Mouse (Mus musculus) layer of hippocampus, postnatal 10 days (tissue): ENCODE measurements around the gene Socs5. TPM values are rescaled to one million over a fixed set of nuclear protein-coding genes. Genes with fewer than 3 reads are reported as not detected.

Experiments
- DNase-seq, 2 experiments: peaks; one replicate each; pipeline ENCODE4 v3.0.0; 2021; ENCODE audit warnings: low spot score in 2 of 2
- total RNA-seq, 2 experiments: library from RNA; stranded (reverse); gene quantifications; 2 replicates each; pipeline ENCODE4 v1.2.3; 2021

Gene Socs5
- total RNA-seq, 2 experiments from 2014 or later: 55.9 to 64.7 TPM

DNA sequence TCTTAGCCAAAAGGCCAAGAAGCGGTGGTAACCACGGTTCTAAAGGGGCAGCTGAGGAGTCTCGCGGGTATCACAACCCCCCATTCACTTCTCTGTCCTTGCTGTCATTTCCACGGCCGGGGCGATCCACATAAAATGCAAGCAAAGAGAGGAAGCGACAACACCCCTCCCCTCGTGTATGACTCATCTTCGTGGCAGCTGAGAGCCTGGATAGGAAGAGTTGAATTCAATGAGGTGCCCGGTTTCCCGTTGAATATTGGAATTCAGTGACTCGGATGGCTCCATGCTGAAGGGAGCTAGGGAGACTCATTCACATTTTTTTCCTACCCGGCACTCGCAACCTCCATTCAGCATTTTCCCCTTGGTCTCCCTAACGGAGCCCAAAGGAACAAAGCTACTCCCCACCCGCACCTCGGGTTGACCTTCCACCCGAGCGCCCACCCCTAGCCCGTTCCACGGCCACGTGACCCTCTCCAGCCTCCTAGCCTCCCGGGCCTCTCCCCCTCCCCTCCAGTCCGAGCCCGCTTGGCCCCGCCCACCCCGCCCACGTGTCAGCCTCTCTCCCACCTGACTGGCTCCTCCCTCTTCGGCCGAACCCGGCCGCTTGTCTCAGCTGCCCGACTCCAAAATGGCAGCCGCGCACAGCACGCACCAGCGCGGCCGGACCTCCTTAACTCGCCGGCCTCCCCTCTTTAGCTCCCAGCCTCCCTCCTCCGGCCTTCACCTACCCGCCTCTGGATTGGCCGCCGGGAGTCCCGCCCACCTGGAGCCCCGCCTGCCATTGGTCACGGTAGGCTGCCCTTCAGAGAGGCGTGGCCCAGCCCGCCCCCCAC, 572 bp upstream of the Socs5 start:
- peak; percentile 97 to 99 for DNase-seq

DNA sequence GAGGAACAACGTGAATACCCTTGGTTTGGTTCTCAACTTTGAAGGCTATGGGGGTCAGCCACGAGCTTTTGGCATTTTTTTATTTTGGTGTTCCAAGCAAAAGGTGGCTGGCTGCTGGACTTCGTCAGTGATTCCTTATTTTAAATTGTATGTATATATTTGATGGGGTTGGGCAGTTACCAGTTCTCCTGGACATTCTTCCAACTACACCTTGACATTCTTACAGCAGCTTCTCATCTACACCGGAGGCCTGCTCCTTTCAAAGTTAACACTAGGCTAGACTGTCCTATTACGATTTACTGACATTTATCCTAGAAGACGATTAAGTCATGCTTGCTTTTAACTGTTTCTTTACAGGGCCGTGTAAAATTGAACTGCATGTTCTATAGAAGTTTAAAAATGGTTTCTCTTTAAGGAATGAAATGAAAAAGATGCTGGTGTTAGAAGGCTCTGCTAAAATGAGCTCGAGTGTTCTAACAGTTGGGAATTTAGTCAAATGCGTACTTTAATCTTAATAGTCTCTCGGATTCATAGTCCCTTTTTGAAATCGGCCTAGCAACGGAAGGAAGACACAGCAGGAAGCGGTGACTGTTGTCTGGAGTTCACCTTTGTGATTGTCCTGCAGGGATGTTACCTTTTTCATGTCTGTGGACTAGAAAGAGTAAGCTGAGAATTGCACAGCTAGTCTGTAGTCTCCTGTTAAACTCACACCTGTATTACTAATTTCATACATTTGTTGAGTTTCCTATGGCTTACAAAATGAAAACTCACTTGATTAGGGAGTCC, 1.2 kb downstream of the Socs5 start:
- no peak for DNase-seq

DNA sequence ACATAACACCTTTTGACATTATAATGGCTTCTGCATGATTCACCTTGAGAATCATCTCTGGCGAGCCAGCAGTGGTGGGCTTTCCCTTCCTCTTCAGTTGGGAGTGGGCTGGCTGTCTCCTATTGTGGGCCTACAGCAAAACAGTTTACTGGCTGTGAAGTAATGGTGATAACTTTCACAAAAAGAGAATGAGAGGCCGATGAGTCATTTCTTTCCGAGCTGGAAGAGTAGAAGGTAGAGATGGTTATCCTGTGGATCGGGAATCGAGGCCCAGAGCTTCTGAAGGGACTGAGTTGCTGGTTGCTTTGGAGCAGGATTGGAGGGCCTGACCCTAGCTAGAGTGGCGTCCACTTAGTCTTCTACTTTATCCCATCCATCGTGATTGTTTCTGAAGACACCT, 2.0 kb downstream of the Socs5 start:
- DNase-seq: no peak

DNA sequence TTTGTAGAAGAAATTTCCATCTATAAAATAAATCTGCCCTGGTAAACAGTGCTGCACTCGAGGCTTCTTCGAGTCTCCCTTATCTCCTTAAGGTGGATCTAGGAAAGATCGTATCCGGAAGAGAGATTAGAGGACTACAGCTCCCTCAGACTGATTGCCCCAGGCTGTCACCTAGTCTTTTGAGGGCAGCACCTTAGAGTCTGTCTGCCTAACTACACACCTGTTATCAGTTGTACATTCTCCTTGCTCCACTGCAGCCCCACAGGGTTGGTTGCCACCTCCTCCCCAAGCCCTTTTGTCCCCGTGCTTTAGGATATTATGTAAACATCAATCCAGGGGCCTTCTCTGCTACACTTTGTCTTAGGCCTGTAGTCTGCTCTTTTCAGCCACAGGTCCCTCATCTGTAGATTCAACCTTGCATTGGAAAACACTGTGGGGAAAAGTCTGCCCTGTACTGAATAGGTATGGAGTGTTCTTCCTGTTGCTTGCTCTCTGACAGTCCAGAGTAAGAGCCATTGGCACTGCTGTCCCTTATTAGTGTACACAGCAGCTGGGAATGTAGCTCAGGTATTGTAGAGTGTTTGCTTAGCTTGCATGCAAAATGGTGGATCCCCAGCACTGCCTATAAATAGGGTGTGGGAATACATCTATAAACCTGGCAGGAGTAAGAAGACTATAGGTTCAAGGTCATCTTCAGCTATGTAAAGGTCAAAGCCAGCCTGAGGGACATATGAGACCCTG, 5.5 kb downstream of the Socs5 start:
- no peak for DNase-seq

DNA sequence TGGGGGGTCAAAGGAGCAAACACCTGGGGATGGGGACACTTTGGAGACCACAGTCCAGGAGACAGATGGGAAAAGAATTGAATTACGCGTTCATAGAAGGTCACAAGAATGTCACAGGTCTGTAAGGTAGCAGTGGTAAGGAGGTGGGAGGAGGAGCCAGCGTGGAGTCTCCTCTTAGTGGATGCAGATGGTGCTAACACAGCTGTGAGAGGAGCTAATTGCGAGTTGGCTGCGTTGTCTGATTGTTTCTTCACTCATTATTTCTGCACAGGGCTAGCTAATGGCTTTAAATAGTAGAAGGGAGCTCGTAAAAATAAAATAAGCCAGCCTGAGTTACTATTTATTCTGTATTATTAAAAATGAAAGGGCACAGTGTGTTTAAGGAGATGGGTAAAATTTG, 8.1 kb downstream of the Socs5 start:
- no peak for DNase-seq

DNA sequence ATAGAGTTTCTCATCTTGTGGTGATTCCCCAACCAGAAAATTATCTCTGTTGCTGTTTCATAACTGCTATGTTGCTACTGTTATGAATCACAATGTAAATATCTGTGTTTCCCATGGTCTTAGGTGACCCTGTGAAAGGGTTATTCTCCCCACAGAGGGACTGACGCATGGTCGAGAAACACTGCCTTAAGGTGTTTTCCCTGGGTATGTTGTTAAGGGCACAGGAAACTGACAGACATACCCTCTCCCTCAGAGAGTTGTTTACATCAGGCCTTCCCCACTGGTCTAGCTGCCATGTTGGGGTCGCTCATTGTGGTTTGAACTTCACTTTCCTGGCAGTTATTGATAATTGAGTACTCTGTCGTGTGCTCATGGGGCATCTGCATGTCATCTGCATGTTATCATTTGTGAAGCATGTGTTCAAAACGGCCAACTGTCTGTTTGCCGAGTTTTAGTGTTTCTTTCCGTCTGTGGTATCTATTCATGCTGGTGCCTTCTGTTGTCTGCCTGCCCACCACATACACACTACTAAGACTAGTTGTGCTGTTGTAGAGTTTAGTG, 11.6 kb downstream of the Socs5 start:
- DNase-seq: no peak

DNA sequence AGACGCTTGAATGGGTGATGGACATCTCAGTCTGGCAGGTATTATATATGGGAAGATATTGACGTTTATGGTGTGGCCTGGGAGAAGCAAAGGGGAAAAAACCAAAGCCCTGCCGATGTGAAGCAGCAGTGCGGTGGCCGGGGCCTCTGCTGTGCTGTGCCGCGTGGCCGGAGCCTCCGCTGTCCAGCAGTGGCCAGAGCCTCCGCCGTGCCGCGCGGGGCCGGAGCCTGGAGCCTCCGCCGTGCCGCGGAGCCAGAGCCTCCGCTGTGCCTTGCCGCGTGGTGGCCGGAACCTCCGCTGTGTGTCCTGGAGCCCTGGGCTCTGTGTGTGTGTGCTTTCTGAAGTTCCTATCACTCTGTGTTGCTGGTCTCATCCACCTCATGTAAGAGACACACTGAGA, 17.9 kb downstream of the Socs5 start:
- DNase-seq: no peak

DNA sequence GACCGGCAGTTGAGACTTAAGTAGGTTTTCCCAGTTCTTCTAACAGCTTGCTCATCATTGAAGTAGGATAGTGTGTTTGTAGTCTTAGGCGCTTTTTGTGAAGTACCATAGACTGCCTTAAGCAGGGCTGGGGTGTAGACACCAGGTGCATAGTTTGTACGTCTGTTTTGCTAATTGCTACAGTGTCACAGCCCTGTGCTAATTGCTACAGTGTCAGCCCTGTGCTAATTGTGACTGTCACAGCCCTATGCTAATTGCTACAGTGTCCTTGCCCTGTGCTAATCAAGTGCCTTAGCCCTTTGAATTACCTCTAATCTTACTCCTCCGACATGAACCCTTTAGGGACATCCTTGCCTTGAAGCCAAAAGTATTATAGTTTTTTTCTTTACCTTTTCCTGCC, 24.8 kb downstream of the Socs5 start:
- no peak for DNase-seq

DNA sequence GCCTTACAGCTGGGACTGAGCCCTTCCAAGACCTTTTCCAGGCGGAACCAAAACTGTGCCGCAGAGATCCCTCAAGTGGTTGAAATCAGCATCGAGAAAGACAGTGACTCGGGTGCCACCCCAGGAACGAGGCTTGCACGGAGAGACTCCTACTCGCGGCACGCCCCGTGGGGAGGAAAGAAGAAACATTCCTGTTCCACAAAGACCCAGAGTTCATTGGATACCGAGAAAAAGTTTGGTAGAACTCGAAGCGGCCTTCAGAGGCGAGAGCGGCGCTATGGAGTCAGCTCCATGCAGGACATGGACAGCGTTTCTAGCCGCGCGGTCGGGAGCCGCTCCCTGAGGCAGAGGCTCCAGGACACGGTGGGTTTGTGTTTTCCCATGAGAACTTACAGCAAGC, 26.3 kb downstream of the Socs5 start:
- DNase-seq: peak in 1 of 2 experiments; percentile 37

DNA sequence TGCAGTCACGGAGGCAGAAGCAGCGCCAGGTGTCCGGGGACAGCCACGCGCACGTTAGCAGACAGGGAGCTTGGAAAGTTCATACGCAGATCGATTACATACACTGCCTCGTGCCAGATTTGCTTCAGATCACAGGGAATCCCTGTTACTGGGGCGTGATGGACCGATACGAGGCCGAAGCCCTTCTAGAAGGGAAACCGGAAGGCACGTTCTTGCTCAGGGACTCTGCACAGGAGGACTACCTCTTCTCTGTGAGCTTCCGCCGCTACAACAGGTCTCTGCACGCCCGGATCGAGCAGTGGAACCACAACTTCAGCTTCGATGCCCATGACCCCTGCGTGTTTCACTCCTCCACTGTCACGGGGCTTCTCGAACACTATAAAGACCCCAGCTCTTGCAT, 27.2 kb downstream of the Socs5 start:
- no peak for DNase-seq

DNA sequence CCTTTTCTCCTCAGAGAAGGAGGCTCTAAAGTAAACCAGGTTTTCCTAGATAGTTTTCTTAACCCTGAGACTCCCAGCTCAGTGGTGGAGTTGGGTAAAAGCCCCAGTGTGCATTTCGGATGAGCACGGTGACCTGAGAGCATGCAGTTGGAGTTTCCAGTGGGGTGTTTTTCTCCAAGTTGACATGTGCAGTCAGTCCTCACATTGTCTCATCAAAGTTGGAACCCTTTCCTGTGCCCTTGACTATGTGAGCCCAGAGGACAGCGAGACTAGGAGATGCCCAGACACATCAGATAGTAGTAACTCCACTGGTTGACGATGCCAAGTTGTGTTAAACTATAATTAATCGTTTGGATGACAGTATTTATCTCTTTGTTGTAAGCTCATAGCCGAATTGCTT, 28.3 kb downstream of the Socs5 start:
- DNase-seq: no peak

DNA sequence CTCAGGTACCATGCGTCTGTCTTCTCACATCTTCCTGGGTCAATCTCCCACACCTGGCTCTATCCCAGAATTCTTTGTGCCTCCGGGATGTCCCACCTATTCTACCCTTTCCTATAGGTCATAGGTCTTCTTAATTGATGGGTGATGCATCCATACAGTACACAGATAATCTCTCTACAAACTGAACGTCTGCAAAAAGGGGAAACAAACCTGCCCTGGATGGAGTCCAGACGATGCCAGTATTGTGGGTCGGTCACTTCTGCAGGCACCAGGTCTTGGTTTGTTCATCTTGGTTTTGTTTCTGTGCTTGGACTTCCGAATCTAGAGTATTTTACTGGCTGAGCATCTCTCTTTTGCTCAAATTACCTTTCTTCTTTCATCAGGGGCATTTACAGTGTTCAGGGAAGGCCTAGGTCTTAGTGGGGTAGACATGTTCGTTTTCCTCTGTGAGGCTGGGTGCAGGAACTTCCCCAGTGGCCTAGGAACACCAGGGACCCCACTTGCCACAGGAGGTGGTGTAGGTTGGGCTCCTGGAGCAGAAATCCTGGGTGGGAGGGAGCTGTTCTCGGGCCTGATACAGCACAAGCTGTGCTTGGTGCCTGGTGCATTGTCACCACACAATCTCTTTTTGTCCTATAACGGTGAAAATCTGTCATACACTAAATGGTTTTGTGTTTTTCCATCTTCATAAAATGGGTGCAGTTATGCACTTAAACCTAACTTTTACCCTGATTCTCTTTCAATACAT, 33.9 kb downstream of the Socs5 start:
- DNase-seq: no peak

DNA sequence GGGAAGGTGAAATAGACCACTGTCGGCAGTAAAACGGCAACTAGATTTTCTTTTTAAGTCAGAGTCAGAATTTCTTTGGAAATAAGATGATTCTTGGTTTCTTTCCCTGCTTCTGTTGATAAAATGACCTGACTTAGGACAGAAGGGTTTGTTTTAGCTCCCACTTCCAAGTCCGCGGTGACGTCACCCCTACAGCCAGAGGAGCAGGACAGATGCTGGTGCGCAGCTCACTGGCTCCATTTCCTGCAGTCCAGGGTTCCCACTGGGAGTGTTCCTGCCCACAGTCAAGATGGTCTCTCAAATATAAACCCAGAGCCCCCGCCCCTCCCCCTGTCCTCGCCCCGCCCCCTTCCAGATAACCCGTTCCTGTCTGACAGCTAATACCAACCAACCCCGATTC, 34.8 kb downstream of the Socs5 start:
- DNase-seq: peak in 1 of 2 experiments; percentile 30

DNA sequence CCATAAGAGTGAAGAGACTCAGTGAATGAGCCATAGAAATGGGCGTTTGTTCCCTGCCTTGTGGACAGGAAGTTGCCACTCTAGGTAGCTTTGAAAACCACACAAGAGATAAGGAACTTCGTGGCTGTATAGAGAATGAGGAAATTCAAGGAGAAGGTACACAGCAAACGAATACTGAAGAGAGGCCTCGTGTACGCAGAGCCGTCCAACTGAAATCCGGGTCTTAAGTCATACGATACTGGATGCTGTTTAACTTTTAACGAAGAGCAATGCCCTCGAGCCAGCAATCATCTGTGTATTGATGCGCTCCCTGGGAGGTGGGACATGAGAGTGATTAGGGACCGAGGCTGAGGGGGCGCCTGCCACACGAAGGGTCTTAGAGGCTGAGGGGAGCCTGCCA, 35.7 kb downstream of the Socs5 start:
- DNase-seq: no peak

DNA sequence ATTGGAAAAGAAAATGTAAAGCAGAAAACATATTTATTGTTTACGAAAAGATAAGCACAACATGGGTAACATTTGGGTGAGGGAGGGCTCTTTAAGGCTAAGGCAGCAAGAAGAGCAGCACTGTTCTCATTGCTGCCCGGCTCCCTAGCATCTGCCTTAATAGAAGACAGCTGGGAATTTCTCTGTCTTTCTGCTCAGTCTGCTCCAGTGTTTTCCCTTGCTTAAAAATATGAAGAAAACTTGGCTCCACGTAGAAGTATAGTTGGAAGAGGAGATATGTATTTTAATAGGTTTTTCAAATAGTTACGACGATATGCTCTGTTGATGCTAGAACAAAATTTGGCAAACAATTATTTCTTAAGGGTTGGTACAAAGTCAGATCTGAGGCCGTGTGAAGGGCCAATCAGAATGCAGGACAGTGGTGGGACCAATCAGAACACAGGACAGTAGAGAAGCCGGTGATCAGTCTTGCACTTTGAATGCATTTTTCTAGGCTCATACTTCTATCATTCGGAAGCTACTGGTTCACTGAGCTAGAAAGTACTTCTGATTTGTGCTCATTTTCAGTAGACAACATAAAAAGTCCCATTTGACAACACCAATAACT, 39.0 kb downstream of the Socs5 start:
- no peak for DNase-seq

DNA sequence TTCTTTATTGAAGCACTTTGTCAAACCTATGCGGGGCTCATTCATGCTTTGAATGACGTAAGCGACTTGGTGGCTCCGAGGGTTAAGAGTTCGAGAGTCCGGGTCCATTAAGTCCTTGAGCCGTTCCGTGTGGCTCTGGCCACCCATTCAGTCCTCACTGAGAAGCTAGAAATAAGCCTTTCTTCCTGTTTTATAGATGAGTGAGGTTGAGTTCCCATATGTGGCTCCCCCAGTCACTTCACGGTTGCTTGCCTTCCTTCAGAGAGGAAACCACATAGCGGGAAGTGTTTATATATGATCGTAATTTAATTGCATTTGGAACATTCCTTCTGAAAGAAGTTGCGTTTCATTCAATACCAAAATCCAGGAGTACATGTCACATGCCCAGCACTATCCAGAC, 42.3 kb downstream of the Socs5 start:
- no peak for DNase-seq

DNA sequence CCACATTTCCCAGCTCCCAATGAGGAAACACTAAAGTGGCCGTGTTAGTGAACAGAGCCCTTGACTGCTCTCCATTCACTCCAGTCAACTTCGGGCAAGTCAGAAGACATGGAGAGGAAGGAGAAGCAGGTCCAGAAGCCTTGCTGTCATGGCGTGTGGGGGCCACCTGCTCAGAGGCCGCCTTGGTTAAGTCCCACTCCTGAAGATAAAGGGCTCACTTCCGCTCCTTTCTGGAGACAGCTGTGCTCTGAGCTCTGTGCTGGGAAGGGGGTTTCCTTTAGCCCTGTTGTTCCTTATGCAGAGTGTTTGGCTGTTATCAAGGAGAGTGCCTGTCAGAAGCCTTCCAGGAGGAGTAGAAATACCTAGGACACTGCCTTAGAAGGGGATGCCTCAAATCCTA, 45.5 kb downstream of the Socs5 start:
- no peak for DNase-seq

DNA sequence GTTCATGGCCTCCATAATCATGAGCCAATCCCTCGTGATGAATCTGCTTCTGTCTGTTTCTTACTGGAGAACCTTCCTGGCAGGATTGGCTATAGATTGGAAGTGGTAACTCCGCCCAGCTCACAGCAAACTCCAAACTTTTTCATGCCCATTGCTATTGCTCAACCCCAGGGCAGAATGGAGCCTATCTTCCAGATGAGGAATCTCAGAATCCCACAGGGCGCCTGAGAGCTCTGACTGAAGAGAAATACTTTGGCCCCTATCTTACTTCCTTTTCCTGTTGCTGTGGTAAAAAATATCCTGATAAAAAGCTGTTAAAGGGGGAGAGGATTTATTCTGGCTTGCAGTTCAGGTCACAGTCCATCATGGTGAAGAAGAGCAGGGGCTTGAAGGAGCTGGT, 48.2 kb downstream of the Socs5 start:
- DNase-seq: no peak

DNA sequence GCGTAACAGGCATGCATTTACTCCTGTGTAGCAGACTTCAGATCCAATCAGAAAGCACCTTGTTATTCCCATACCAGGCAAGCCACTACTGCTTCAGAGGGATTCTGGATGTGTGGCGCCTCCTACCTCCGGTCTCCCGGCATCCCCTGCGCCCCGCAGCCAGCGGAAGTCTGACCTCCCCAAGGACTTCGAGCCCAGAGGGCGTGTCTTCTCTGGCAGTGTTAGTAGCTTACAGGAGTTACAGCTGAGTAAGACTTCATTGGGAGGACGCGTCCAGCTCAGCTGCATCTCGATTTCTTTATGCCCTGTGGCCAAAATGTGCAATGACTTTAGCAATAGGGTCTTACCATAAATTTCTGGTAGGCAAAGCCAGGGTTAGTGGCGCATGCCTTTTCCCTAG, 50.3 kb downstream of the Socs5 start:
- no peak for DNase-seq

DNA sequence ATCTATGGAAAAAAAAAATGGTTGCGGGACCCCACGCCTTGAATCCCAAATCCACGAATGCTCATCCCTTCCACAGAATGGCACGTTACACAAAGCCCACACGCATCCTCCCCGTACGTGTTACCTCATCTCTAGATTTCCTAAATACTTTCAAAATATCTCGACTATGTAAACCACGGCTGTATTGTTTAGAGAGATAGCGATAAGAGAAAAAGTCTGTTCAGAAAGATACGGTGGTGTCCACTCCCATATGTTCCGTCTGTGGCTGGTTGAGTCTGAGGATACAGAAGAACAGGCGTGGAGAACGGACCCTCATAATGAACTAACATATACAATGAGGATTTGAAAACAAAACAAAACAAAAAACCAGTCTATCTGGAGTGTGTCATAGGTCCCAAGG, 51.1 kb downstream of the Socs5 start:
- DNase-seq: no peak

DNA sequence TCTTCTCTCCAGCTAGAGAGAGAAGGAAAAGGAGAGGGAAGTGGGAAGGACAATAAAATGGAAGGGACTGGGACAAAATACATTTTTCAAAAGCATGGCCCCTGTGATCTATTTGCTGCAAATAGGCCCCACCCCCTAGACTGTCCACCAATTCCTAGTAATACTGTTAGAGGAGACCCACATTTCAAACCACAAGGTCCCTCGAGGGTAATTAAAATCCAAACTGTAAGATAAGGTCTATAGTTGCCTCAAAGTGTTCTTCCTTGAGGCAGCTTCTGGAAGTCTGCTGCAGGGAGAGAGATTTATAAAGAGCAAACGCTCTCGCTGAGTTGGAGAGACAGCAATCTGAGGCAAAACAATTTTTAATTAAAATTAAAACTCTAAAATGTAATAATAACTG, 52.8 kb downstream of the Socs5 start:
- DNase-seq: no peak
